Mouse (Mus musculus) heart, adult 8-10 months (tissue): ENCODE measurements at regions not wholly inside any gene's neighbourhood (a gene's known extent, or its start where the extent isn't known, plus 50 kb on each side); places are given as distances from the start of the nearest gene placed in this dataset.

ENCODE experiments used
- DNase-seq: peaks from one replicate; pipeline ENCODE4 v3.0.0; 2022; ENCODE audit warnings: low spot score

GRCm38 (mm10) chr19:37836900-37837299, 139.3 kb downstream of the Cyp26a1 start:
- DNase-seq: no peak
